Mouse (Mus musculus) cerebellum, postnatal 4 days (tissue): ENCODE measurements around the gene Fam83e.

Experiments
- DNase-seq, 2 experiments: peaks; one replicate each; pipeline ENCODE4 v3.0.0; 2022; ENCODE audit warnings: low spot score in 2 of 2, mixed read lengths in 1 of 2

The Fam83e gene

DNA sequence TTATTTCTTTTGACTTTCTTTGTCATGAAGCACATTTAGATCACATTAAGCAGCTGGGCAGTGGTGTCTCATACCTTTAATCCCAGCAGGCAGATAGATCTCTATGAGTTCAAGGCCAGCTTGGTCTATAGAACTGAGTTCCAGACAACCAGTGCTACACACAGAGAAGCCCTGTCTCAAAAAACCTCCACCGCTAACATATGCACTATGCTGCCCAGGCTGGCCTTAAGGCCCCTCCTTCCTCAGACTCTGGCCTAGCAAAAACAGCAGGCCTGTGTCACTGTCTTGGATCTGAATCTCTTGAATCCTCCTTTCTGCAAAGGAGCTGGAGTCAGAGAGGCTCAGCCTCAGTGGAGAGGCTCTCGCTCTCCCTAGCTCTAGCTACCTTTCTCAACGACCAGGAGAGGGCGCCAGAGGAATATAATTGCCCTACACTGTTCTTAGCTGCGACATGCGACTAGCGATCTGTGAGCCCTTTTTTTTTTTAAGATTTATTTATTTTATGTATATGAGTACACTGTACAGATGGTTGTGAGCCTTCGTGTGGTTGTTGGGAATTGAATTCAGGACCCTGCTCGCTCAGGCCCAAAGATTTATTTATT is 18.3 kb downstream of the Fam83e start:
- DNase-seq = peak; percentile 62 to 84

DNA sequence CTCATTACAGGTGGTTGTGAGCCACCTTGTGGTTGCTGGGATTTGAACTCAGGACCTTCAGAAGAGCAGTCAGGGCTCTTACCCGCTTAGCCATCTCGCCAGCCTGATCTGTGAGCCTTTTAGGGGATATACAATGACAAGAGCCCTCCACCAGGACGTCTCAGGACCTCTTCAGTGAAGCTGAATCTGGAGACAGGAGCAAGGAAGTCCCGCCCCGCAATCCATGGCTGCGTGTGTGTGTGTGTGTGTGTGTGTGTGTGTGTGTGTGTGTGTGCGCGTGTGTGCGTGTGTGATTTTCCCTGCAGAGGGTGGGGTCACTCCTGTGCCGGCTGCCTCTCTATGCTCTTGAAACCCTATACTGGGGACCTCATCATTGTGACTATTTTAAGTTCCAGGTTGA is 18.8 kb downstream of the Fam83e start:
- DNase-seq = no peak

DNA sequence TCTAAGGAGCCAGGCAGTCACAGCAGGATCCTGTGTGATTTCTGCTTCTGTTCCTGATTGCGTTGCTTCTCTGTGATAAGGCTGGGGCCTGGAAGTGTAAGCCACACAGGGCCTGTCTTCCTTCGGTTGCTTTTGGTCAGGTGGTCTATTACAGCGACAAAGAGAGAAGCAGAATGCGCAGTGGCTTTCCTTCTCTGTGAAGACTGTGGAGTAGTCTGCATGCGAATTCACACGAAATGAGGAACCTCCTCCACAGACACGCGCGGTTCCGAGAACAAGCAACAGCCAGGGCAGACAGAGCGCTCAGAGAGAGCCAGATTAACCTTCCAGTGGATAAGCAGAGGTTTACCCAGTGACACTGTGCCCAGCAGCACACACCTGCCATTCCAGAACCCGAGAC is 20.3 kb downstream of the Fam83e start:
- DNase-seq = no peak

DNA sequence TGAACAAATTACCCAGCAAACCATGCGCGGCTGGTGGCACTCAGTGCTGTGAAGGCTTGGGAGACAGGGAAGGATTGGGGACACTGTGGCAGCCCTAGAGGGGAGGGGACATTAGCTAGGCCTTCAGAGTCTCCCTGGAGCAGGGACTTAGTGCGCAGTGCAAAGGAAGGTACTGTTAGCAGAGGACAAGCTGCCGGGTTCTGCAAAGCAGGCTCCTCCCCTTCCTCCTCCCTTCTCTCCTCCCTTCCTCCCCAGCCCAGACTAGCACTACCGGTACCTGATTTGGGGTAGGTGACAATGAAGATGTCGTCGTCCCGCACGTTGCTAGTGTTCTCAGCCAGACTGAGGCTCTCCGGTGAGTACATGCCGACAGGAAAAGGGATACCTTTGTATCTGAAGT is 20.8 kb downstream of the Fam83e start:
- DNase-seq = no peak

DNA sequence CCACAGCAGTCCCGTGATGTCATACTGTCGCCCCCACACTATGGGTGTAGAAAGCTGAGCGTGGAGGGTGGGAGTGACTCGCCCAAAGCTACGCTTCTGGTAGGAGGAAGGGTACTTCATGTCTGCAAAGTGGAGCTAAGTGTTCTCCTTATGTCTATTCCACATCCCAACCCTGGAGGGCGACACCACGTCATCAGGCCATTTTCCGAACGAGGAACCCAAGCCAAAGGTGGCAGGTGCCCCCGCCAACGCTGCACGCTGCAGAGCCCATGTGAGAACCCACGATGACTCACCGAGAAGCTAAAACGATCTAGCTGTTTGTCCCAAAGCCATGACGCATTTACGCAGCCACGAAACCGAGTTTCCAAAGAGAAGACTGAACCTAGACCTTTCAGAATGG is 21.3 kb downstream of the Fam83e start:
- DNase-seq = no peak

DNA sequence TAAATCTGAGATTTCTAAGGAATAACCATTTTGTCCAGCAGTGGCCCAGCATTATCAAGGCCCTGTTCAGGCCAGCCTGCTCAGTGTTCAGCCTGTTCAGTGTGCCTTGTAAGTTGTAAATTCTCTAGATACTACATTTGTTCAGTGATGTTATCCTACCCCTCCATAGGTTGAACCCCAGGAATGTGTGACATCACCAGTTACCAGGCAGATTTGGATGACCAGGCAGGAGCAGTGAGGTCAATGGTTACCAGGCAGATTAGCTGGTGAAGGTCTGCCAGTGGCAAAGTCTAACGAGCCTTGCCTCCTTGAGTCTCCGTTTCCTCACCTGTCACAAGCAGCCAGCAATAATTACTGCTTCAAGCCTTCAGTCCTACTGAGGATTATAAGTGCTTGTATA is 23.4 kb downstream of the Fam83e start:
- peak; percentile 64 to 70 for DNase-seq

DNA sequence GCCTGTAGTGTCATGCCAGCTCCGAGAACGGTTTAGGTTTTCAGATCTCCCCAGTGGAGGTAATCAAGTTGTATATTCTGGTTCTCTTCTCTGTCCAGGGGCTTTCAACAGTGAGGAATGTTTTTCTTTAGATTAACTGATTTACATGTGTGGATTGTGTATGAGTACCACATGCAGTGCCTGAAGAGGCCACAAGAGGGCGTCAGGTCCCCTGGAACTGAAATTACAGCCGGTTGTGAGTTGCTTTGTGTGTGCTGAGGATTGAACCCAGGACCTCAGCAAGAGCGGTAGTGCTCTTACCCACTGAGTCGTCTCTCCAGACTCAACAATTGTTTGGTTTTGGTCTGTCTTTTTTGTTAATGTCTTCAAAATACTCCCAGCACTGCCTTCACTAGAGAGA is 25.5 kb downstream of the Fam83e start:
- DNase-seq = no peak

DNA sequence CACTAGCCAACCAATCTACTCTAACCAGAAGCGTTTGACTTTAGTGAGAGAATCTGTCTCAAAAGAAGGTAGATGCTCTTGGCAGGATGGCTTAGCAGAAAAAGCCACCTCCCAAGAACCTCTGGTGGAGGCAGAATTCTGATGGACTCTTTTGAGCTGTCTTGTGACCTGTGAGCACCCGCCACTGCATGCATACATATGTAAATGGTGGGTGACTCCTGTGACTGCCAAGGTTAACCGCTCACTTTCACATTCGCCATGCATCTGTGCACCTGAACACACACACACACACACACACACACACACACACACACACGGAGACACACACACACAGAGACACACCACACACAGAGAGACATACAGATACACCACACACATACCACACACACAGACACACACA is 26.4 kb downstream of the Fam83e start:
- no peak for DNase-seq

DNA sequence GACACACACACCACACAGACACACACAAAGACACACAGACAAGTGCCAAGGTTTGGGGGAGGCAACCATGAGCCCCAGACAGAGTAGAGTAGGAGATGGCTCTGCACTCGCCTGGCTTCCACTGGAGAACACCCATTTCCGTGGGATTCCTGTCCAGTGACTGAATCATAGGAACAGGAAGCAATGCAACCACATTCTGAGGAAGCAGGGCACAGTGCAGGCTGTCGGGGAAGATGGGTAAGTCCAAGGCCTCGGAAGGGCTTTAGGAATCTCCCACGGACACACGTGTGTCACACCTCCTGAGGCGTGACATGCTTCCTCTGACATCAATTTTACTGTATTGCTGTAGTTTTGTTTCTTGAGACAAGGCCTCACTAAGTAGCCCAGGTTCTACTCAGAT is 27.1 kb downstream of the Fam83e start:
- no peak for DNase-seq

DNA sequence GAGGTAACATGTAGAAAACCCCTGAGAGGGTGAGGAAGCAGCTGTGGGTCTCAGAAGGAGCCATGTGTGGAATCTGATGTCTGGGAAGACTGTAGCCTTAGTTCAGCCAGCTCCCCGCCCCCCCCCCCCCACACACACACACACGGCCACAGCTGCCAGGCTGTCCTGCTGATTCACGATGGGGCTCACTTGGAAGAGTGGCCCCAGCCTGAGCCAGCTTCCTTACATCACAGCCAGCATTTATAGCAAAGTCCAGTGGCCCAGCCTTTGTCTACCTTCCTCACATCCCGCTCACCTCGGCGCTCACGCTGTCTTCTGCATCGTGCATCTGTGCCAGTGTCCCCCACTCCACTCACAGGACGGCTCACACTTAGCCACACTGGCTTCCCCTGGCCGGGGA is 28.4 kb downstream of the Fam83e start:
- DNase-seq = no peak

DNA sequence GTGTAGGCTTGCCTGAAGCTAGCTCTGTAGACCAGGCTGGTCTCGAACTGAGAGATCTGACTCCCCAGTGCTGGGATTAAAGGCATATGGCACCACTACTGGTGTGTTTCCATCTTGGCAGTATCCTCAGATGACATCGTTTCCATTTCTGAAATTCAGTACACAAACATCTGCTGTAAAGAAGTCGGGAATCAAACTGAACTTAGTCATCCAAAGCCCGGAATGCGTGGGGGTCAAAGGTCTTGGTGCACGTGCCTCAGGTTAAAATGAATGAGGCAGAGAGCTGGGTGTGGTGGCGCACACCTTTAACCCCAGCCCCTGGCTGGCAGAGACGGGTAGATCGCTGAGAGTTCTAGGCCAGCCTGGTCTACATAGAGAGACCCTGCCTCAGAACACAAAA is 29.1 kb downstream of the Fam83e start:
- no peak for DNase-seq

DNA sequence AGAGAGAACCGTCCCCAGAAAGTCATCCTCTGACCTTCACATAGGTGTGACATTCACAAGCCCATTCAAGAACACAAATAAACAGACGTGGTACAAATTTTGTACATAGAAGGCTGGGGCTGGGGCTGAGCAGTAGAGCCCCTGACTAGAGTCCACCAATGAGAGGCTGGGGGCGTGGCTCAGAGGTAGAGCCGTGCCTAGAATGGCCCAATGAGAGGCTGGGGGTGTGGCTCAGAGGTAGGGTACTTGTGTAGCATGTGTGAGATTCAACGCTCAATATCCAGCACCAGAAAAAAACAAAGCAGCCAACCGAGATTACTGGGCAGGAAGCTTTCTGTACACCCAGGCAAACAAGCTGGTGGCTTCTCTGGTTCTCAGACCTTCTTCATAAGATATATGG is 34.7 kb downstream of the Fam83e start:
- DNase-seq = no peak

DNA sequence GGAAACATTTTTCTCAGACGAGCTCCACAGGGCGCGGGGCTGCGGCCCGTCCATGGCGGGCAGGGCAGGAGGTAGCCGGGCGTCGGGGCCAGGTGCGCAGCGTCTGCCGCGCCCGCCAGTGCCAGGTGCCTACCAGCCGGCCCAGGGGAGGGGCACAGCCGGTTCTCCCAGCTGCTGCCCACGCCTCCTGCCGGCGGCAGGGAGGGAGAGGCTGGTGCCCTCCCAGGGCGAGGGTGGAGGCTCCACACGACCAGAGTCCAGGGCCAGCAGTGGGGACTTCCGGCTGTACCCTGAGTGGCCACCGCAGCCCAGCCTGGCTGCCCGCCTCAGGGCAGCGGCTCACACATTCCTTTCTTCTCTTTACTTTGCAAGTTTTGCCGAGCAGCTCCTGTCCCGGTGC is 38.4 kb downstream of the Fam83e start:
- DNase-seq = no peak

DNA sequence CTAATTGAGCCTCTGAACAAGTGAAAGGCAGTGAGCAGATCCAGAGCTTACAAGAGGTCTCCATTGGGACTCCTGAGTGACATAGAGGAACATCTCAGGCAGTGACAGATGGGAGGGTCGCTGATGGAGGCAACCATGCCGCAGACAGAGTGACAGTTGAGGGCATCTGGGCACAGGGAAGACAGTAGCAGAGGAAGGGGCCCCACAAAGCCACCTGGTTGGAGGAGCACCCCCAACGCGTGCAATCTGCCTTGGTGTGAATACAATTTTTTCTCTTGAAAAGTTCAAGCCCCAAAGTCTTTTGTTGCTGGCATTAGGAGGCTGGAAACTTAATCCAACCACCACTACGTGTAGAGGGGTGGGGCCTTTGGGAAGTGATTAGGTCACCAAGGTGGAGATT is 39.1 kb downstream of the Fam83e start:
- DNase-seq = no peak

DNA sequence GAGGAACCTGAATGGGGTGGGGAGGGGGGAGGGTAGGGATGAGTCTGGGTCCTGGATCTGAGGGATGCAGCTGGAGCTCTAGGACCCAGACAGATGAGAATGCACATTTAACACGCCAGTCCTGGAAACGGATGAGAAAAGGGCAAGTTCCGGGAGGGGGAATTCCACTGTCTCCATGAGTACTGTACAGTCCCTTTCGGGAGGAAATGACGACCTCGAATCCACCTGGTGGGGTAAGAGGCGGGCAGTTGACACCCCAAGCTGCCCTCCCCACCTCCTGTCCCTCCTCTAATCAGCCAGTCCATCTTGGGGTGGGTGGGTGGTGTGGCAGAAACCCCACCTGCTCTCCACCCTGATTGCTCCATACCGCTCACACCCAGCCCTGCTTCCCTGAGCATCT is 45.0 kb downstream of the Fam83e start:
- DNase-seq = no peak

DNA sequence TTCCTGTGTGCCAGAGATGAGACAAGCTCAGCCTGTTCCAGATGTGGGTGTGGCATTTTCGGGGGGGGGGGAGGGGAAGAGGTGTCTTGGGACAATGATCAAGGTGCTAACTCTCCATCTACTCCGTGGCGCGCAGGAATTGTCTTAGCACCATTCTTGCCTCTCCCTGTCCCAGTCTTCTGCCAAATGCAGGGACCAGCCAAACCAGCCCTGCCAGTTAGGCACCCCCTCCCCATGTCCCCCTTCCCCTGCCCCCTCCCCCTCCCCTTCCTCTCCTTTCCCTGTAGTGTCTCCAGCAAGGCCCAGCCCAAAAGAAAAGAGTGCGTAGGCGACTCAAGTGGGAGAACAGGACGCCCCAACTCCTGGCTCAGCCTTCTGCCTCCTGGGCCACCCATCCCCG is 45.8 kb downstream of the Fam83e start:
- no peak for DNase-seq

DNA sequence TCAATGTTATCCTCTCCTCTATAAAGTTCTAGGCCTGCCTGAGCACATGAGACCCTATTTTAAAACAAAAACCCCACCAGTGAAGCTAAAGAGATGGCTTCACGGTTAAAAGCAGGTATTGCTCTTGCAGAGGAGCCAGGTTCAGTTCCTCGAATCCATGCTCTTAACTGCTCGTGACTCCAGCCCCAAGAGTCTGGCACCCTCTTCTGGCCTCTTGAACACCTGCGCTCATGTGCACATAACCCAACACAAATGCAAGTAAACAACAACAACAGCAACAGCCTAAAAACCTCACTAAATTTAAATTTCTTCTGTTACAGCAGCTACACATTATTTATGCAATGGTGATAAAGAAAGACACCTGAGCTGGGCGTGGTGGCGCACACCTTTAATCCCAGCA is 46.5 kb downstream of the Fam83e start:
- no peak for DNase-seq

DNA sequence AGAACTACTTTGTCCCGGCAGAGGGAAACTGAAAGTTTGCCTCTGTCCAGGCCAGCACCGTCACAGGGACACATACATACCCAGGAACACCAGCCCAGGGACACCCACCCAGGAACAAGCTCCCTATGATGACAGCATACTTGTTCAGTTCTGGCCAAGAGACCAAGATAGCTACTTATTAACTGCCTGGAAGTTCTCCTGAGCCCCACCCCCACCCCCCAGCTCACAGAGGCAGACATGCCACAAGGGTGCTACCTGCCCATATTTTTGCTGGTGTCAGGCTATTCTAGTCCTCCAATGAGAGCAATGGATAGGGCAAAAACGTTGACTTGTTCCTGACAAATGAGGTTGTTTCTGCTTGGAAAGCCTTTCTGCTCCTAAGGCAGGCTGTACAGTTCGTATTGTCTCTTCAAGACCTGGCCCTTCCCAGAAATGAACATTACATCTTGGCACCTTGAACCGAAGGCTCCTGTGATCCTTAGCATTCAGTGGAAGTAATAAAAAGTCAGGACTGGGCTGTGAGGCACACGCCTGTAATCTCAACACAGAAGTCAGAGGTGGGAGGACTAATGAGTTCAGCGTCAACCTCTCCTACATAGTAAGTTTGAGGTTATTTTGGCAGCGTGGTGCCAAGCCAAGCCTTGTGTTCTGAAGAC is 49.5 kb downstream of the Fam83e start:
- DNase-seq = no peak

DNA sequence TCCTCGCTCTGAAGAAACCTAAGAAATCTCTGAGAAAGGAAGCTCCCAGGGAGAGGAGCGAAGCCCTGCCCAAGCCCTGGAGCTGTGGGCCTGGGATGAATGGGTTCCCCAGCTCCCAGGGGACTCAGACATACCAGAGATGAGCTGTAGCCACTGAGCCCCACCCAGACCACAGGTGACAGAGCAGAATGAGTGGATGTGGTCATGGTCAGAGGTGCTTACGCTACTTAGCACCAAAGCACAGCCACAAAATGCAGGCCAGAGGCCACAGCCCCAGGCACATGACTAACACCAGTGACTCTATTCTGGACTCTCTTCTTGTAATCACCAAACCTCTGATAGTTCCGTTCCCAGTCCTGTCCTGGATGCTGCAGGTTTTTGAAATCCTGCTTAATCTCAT is 50.1 kb downstream of the Fam83e start:
- DNase-seq = no peak

DNA sequence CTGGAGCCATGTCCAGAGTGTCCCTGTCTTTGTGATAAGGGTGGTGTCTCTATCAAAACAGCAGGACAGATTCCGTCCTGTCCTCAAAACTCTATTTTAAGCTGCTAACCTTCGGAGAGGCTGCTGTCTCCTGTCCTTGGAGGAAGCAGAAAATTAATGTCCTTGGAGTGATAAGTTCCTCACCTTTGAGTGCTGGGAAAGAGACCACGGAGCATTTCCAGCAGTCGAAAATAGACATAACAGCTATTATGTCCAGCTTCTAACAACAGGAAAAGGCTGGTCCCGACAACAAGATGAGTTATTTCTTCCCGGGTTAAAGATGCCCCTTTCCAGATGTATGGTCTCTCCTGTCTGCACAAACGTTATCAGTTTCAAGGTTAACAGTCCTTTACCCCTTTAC is 54.2 kb downstream of the Fam83e start:
- no peak for DNase-seq
